Mouse (Mus musculus): ENCODE measurements at regions not wholly inside any gene's neighbourhood (a gene's known extent, or its start where the extent isn't known, plus 50 kb on each side); places are given as distances from the start of the nearest gene placed in this dataset.

DNA sequence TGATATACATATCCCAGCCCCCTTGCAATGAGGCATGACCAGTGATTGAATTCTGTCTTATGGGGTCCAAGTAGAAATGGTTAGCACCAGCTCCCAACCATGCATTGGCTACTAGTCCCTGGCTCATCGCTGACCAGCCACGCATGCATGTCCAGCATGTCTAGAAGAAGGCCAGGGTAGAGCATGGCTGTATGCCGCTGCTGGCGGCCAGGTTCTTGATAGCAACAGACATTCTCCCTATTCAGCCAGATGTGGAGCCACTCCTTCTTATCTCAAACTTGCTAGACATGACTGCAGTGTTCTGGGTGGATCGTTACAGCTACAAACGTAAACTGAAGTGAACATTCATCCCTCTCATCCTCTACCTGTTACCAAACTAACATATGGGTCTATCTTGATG lies 188.6 kb downstream of the Xxylt1 start:
- Histone ChIP-seq H3K79me3 (ENCODE audit: low read depth) (no peaks in the 10 kb centered on the region), H3ac (ENCODE audit: control insufficient read depth, insufficient read length, low read depth) (no peak overlapping the region), H3K36me3 (ENCODE audit: control insufficient read depth, insufficient read depth) (no peaks in the 10 kb centered on the region), H3K79me2 (ENCODE audit: control insufficient read depth, insufficient read depth) (no peaks in the 10 kb centered on the region), H3K4me3 (ENCODE audit: insufficient read depth, poor library complexity, severe bottlenecking) (no peak overlapping the region), H3K27me3 (ENCODE audit: control insufficient read depth, insufficient read depth, insufficient read length) (peaks cover 11% of the 10 kb centered on the region)
- TF ChIP-seq MYOG (IDR thresholded peaks at IDR 0.05; ENCODE audit: control insufficient read depth, extremely low read depth, insufficient read length) (no peak), USF1 (IDR thresholded peaks at IDR 0.05; ENCODE audit: low read depth) (no peak), FOSL1 (IDR thresholded peaks at IDR 0.05; ENCODE audit: insufficient read depth, low read length, poor library complexity, severe bottlenecking) (no peak), CEBPB (IDR thresholded peaks at IDR 0.05; ENCODE audit: low read depth) (no peak), MYOD1 (IDR thresholded peaks at IDR 0.05; ENCODE audit: control insufficient read depth, insufficient read length, low read depth) (no peak), MAX (IDR thresholded peaks at IDR 0.05) (no peak), CTCF (IDR thresholded peaks at IDR 0.05; ENCODE audit: control insufficient read depth, insufficient read depth, insufficient read length) (no peak)

DNA sequence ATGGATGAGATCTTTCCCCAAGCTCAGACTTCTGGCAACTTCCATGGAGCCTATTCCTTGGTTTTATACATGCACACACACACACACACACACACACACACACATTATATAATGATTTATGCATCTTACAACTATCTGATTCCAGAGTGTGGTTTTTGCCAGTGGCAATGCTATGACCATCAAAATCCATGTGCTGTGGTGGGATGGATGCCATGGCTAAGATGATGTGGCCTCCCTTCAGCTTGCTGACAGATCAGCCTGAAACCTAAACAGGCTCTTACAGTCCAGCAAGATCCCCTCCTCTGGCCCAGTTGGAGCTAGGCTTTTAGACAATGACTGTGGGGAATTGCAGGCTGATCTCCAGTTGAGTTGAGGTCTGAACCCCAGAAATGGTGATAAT lies 187.1 kb downstream of the Xxylt1 start:
- Histone ChIP-seq H3K79me2 (ENCODE audit: control insufficient read depth, insufficient read depth) (no peaks in the 10 kb centered on the region), H3K27me3 (ENCODE audit: control insufficient read depth, insufficient read depth, insufficient read length) (peaks cover 11% of the 10 kb centered on the region), H3K36me3 (ENCODE audit: control insufficient read depth, insufficient read depth) (no peaks in the 10 kb centered on the region), H3K4me3 (ENCODE audit: insufficient read depth, poor library complexity, severe bottlenecking) (no peak overlapping the region), H3K79me3 (ENCODE audit: low read depth) (no peaks in the 10 kb centered on the region), H3ac (ENCODE audit: control insufficient read depth, insufficient read length, low read depth) (no peak overlapping the region)
- TF ChIP-seq MYOG (IDR thresholded peaks at IDR 0.05; ENCODE audit: control insufficient read depth, extremely low read depth, insufficient read length) (no peak), CTCF (IDR thresholded peaks at IDR 0.05; ENCODE audit: control insufficient read depth, insufficient read depth, insufficient read length) (no peak), FOSL1 (IDR thresholded peaks at IDR 0.05; ENCODE audit: insufficient read depth, low read length, poor library complexity, severe bottlenecking) (no peak), MYOD1 (IDR thresholded peaks at IDR 0.05; ENCODE audit: control insufficient read depth, insufficient read length, low read depth) (no peak), CEBPB (IDR thresholded peaks at IDR 0.05; ENCODE audit: low read depth) (no peak), USF1 (IDR thresholded peaks at IDR 0.05; ENCODE audit: low read depth) (no peak), MAX (IDR thresholded peaks at IDR 0.05) (no peak)

DNA sequence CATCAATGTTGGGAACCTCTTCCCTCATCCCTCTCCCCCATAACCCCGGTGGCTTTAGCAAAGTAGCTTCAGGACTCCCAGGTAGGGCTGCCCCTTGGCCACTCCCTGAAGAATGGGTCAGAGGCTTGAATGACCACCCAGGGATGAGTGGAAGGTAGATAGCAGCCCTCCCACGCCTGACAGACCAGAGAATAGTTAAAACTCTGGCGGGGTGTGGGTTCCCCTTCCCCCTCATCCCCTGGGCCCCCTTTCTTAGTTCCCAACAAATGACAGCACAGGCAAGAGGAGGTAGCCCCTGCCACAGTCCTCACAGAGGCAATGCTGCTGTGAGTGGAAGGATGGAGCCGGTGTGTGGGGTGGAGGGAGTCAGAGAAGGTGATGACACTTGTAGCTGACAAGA lies 186.2 kb downstream of the Xxylt1 start:
- no peak overlapping the region for H3K4me3 ChIP-seq (ENCODE audit: insufficient read depth, poor library complexity, severe bottlenecking)
- H3ac ChIP-seq (ENCODE audit: control insufficient read depth, insufficient read length, low read depth), result no peak overlapping the region
- H3K27me3 ChIP-seq (ENCODE audit: control insufficient read depth, insufficient read depth, insufficient read length), result peaks cover 11% of the 10 kb centered on the region
- no peaks in the 10 kb centered on the region for H3K79me2 ChIP-seq (ENCODE audit: control insufficient read depth, insufficient read depth)
- H3K79me3 ChIP-seq (ENCODE audit: low read depth), result no peaks in the 10 kb centered on the region
- H3K36me3 ChIP-seq (ENCODE audit: control insufficient read depth, insufficient read depth), result no peaks in the 10 kb centered on the region
- no peak for TF ChIP-seq MYOD1 (IDR thresholded peaks at IDR 0.05; ENCODE audit: control insufficient read depth, insufficient read length, low read depth)
- no peak for TF ChIP-seq MAX (IDR thresholded peaks at IDR 0.05)
- no peak for TF ChIP-seq CEBPB (IDR thresholded peaks at IDR 0.05; ENCODE audit: low read depth)
- no peak for TF ChIP-seq CTCF (IDR thresholded peaks at IDR 0.05; ENCODE audit: control insufficient read depth, insufficient read depth, insufficient read length)
- no peak for TF ChIP-seq USF1 (IDR thresholded peaks at IDR 0.05; ENCODE audit: low read depth)
- TF ChIP-seq FOSL1 (IDR thresholded peaks at IDR 0.05; ENCODE audit: insufficient read depth, low read length, poor library complexity, severe bottlenecking), result no peak
- TF ChIP-seq MYOG (IDR thresholded peaks at IDR 0.05; ENCODE audit: control insufficient read depth, extremely low read depth, insufficient read length), result no peak

DNA sequence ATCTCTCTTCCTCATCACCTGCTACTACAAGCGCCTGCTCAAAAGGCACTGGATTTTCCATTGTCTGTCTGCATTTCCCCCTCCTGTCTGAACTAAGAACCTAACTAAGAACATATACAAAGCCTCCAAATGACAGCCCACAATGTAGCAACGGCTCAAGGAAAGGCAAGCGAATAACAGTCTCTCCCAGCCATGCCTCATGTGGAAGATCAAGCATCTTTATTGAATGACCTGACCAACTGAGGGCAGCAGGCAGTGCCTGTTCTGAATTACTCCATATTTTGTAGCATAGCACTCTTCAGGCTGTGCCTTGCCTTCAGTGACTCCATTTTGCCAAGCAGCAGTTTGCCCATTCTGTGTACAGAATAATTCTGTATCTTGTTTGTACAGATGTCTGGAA lies 183.9 kb downstream of the Xxylt1 start:
- Histone ChIP-seq H3ac (ENCODE audit: control insufficient read depth, insufficient read length, low read depth) (no peak overlapping the region), H3K27me3 (ENCODE audit: control insufficient read depth, insufficient read depth, insufficient read length) (peaks cover 4% of the 10 kb centered on the region), H3K36me3 (ENCODE audit: control insufficient read depth, insufficient read depth) (no peaks in the 10 kb centered on the region), H3K4me3 (ENCODE audit: insufficient read depth, poor library complexity, severe bottlenecking) (no peak overlapping the region), H3K79me3 (ENCODE audit: low read depth) (no peaks in the 10 kb centered on the region), H3K79me2 (ENCODE audit: control insufficient read depth, insufficient read depth) (no peaks in the 10 kb centered on the region)
- TF ChIP-seq USF1 (IDR thresholded peaks at IDR 0.05; ENCODE audit: low read depth), result no peak
- no peak for TF ChIP-seq MAX (IDR thresholded peaks at IDR 0.05)
- TF ChIP-seq MYOD1 (IDR thresholded peaks at IDR 0.05; ENCODE audit: control insufficient read depth, insufficient read length, low read depth), result no peak
- TF ChIP-seq FOSL1 (IDR thresholded peaks at IDR 0.05; ENCODE audit: insufficient read depth, low read length, poor library complexity, severe bottlenecking), result no peak
- no peak for TF ChIP-seq MYOG (IDR thresholded peaks at IDR 0.05; ENCODE audit: control insufficient read depth, extremely low read depth, insufficient read length)
- TF ChIP-seq CEBPB (IDR thresholded peaks at IDR 0.05; ENCODE audit: low read depth), result no peak

DNA sequence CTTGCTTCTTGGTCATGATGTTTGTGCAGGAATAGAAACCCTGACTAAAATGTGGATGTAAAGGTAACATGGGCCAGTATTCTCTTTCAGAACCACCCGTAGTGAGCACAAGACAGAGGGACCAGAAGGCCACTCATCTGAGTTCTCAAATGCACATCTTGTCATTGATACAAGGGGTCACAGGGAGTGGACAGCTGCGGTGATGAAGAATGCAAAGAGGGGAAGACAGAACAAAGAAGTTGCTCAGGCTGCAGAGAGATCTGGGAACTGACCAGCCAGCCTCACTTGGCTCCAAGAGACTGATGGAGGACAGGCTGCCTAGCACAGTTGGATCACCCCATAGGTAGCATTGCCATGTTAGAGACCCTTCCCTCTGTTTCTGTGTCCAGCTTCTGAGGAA lies 181.1 kb downstream of the Xxylt1 start:
- no peak for TF ChIP-seq MYOD1 (IDR thresholded peaks at IDR 0.05; ENCODE audit: control insufficient read depth, insufficient read length, low read depth)
- no peak for TF ChIP-seq FOSL1 (IDR thresholded peaks at IDR 0.05; ENCODE audit: insufficient read depth, low read length, poor library complexity, severe bottlenecking)
- TF ChIP-seq MYOG (IDR thresholded peaks at IDR 0.05; ENCODE audit: control insufficient read depth, extremely low read depth, insufficient read length), result no peak
- no peak for TF ChIP-seq CEBPB (IDR thresholded peaks at IDR 0.05; ENCODE audit: low read depth)

DNA sequence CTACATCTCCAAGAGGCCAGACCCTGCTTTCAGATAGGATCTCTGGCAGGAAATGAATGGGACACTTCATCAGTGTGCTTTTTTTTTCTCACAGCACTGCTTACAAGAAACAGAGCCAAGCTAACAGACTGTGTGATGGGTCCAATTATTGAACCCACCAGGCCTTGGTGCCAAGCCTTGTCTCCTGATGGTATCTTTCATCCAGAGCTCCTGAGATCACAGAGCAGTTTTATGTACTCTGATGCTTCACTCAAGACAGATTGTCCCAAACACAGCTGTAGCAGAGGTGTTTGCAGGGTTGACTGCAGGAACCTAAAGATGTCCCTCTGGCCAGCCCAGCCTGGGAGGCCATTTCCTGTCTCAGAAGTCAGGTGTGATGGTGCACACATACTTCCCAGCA lies 179.9 kb downstream of the Xxylt1 start:
- H3ac ChIP-seq (ENCODE audit: control insufficient read depth, insufficient read length, low read depth), result no peak overlapping the region
- H3K27me3 ChIP-seq (ENCODE audit: control insufficient read depth, insufficient read depth, insufficient read length), result no peaks in the 10 kb centered on the region
- no peak for TF ChIP-seq FOSL1 (IDR thresholded peaks at IDR 0.05; ENCODE audit: insufficient read depth, low read length, poor library complexity, severe bottlenecking)
- no peak for TF ChIP-seq MYOD1 (IDR thresholded peaks at IDR 0.05; ENCODE audit: control insufficient read depth, insufficient read length, low read depth)
- TF ChIP-seq CTCF (IDR thresholded peaks at IDR 0.05; ENCODE audit: control insufficient read depth, insufficient read depth, insufficient read length), result no peak
- no peak for TF ChIP-seq CEBPB (IDR thresholded peaks at IDR 0.05; ENCODE audit: low read depth)
- no peak for TF ChIP-seq USF1 (IDR thresholded peaks at IDR 0.05; ENCODE audit: low read depth)
- TF ChIP-seq MYOG (IDR thresholded peaks at IDR 0.05; ENCODE audit: control insufficient read depth, extremely low read depth, insufficient read length), result no peak
- TF ChIP-seq MAX (IDR thresholded peaks at IDR 0.05), result no peak
- no peak overlapping the region for H3K4me3 ChIP-seq (ENCODE audit: insufficient read depth, poor library complexity, severe bottlenecking)
- H3K79me2 ChIP-seq (ENCODE audit: control insufficient read depth, insufficient read depth), result no peaks in the 10 kb centered on the region
- no peaks in the 10 kb centered on the region for H3K79me3 ChIP-seq (ENCODE audit: low read depth)
- no peaks in the 10 kb centered on the region for H3K36me3 ChIP-seq (ENCODE audit: control insufficient read depth, insufficient read depth)

More for the DNA sequence above, 181.1 kb downstream of the Xxylt1 start:
- no peak overlapping the region for H3ac ChIP-seq (ENCODE audit: control insufficient read depth, insufficient read length, low read depth)
- no peaks in the 10 kb centered on the region for H3K79me3 ChIP-seq (ENCODE audit: low read depth)
- no peak overlapping the region for H3K4me3 ChIP-seq (ENCODE audit: insufficient read depth, poor library complexity, severe bottlenecking)
- peaks cover under 1% of the 10 kb centered on the region for H3K27me3 ChIP-seq (ENCODE audit: control insufficient read depth, insufficient read depth, insufficient read length)
- no peaks in the 10 kb centered on the region for H3K79me2 ChIP-seq (ENCODE audit: control insufficient read depth, insufficient read depth)
- no peaks in the 10 kb centered on the region for H3K36me3 ChIP-seq (ENCODE audit: control insufficient read depth, insufficient read depth)

Measured in C2C12 (cell line).